Mouse (Mus musculus) CH12.LX (cell line): ENCODE data around the gene Acvr1. TPM values are rescaled to one million over a fixed set of nuclear protein-coding genes. Genes with fewer than 3 reads are reported as not detected.
A peak's percentile ranks its signal among the peaks of the same experiment; 100 is the strongest.

Experiments
- DNase-seq: peaks from one replicate; pipeline ENCODE4 v3.0.0-alpha.2; 2013; ENCODE audit errors: extremely low read depth
- H3K27ac ChIP-seq: 2 replicates; pipeline ENCODE4 v1.5.1; 2012; ENCODE audit warnings: low read depth, mild to moderate bottlenecking, control low read depth, moderate library complexity; ENCODE audit not compliant: insufficient read depth
- H3K27me3 ChIP-seq: replicated peaks from 2 replicates; pipeline ENCODE3; 2012; ENCODE audit warnings: inconsistent platforms
- H3K36me3 ChIP-seq, 2 experiments: replicated peaks in 1 of 2; 2 replicates each; pipeline versions ENCODE3 to v1.6.1; 2012; ENCODE audit warnings: inconsistent platforms in 1 of 2, low read length in 1 of 2, mild to moderate bottlenecking in 1 of 2, mixed read lengths in 1 of 2, moderate library complexity in 1 of 2; ENCODE audit not compliant: control insufficient read depth in 1 of 2, insufficient read depth in 1 of 2
- H3K4me1 ChIP-seq, 2 experiments: 2 replicates each; pipeline ENCODE4 v1.6.1; 2012; ENCODE audit warnings: inconsistent platforms in 1 of 2, moderate library complexity in 1 of 2; ENCODE audit not compliant: insufficient read depth in 2 of 2, control insufficient read depth in 1 of 2
- H3K4me2 ChIP-seq: 2 replicates; pipeline ENCODE4 v1.6.1; 2012; ENCODE audit warnings: low read depth, mild to moderate bottlenecking, control low read depth; ENCODE audit not compliant: poor library complexity, insufficient read depth, severe bottlenecking
- H3K4me3 ChIP-seq, 3 experiments: fragments of 150-350 bp in 1 of 3; sonication (generic) in 1 of 3; replicated peaks in 1 of 3; 2 replicates each; pipeline versions ENCODE3 to v1.5.1; 2011 to 2012; ENCODE audit warnings: low read depth in 2 of 3, low read length in 2 of 3, mild to moderate bottlenecking in 2 of 3, moderate library complexity in 2 of 3, control low read depth in 1 of 3, improper control_type of control experiment in 1 of 3, inconsistent platforms in 1 of 3, mixed read lengths in 1 of 3; ENCODE audit not compliant: poor library complexity in 1 of 3
- H3K79me2 ChIP-seq: replicated peaks from 2 replicates; pipeline ENCODE4 v1.6.1; 2012; ENCODE audit warnings: mild to moderate bottlenecking, moderate library complexity; ENCODE audit not compliant: control insufficient read depth, poor library complexity, insufficient read depth, severe bottlenecking; ENCODE audit errors: extremely low read depth
- H3K9ac ChIP-seq: 2 replicates; pipeline ENCODE4 v1.6.1; 2012; ENCODE audit warnings: low read depth, mild to moderate bottlenecking, control low read depth, moderate library complexity; ENCODE audit not compliant: insufficient read depth
- H3K9me3 ChIP-seq: replicated peaks from 2 replicates; pipeline ENCODE3; 2012; ENCODE audit warnings: low read length, inconsistent platforms, mixed read lengths
- BHLHE40 ChIP-seq: IDR thresholded peaks from 2 replicates; pipeline ENCODE4 v1.6.1; 2011; ENCODE audit warnings: mild to moderate bottlenecking, low read depth, low read length, improper control_type of control experiment
- CHD1 ChIP-seq: IDR thresholded peaks from 2 replicates; pipeline ENCODE4 v1.6.1; 2012; ENCODE audit warnings: low read depth, low read length, improper control_type of control experiment, inconsistent platforms
- CTCF ChIP-seq, 2 experiments: IDR thresholded peaks in 1 of 2; conservative IDR thresholded peaks in 1 of 2; 2 replicates each; pipeline ENCODE4 v1.5.1; 2011 to 2012; ENCODE audit warnings: low read depth in 2 of 2, low read length in 2 of 2, improper control_type of control experiment in 1 of 2, inconsistent platforms in 1 of 2, mild to moderate bottlenecking in 1 of 2, moderate library complexity in 1 of 2
- EP300 ChIP-seq: IDR thresholded peaks from 2 replicates; pipeline ENCODE4 v1.6.1; 2011; ENCODE audit warnings: low read length, improper control_type of control experiment
- GABPA ChIP-seq: IDR thresholded peaks from 2 replicates; pipeline ENCODE4 v1.6.1; 2012; ENCODE audit warnings: low read depth, low read length, improper control_type of control experiment, inconsistent platforms; ENCODE audit not compliant: insufficient replicate concordance
- IRF4 ChIP-seq: IDR thresholded peaks from 2 replicates; pipeline ENCODE4 v1.6.1; 2014; ENCODE audit warnings: low read depth, mild to moderate bottlenecking, inconsistent platforms, low read length, improper control_type of control experiment
- KAT2A ChIP-seq: IDR thresholded peaks from 2 replicates; pipeline ENCODE4 v1.6.1; 2012; ENCODE audit warnings: low read length, improper control_type of control experiment, inconsistent platforms; ENCODE audit not compliant: insufficient replicate concordance
- PAX5 ChIP-seq: IDR thresholded peaks from 2 replicates; pipeline ENCODE4 v1.6.1; 2012; ENCODE audit warnings: low read length, inconsistent platforms, mixed read lengths
- RAD21 ChIP-seq: IDR thresholded peaks from 2 replicates; pipeline ENCODE4 v1.6.1; 2011; ENCODE audit warnings: low read depth, mild to moderate bottlenecking, low read length, improper control_type of control experiment, moderate library complexity
- RCOR1 ChIP-seq: conservative IDR thresholded peaks from 2 replicates; pipeline ENCODE4 v1.6.1; 2012; ENCODE audit warnings: low read depth, mild to moderate bottlenecking, inconsistent platforms, low read length, improper control_type of control experiment
- SMC3 ChIP-seq: IDR thresholded peaks from 2 replicates; pipeline ENCODE4 v1.6.1; 2011; ENCODE audit warnings: low read depth, low read length, improper control_type of control experiment
- TCF12 ChIP-seq: IDR thresholded peaks from 2 replicates; pipeline ENCODE4 v1.6.1; 2014; ENCODE audit warnings: low read depth, mild to moderate bottlenecking, inconsistent platforms, low read length, improper control_type of control experiment
- UBTF ChIP-seq: IDR thresholded peaks from 2 replicates; pipeline ENCODE4 v1.6.1; 2012; ENCODE audit warnings: low read depth, mild to moderate bottlenecking, inconsistent platforms, low read length, improper control_type of control experiment, moderate library complexity
- ZMIZ1 ChIP-seq: IDR thresholded peaks from 2 replicates; pipeline ENCODE4 v1.6.1; 2012; ENCODE audit warnings: low read depth, mild to moderate bottlenecking, inconsistent platforms, low read length, improper control_type of control experiment
- ZNF384 ChIP-seq: IDR thresholded peaks from 2 replicates; pipeline ENCODE4 v1.6.1; 2012; ENCODE audit warnings: low read depth, low read length, improper control_type of control experiment, inconsistent platforms
- dilution Hi-C: fragments of 300-500 bp; cut with MboI; formaldehyde crosslinking; loops from 2 replicates; pipeline ENCODE4 v1.14.3; 2020; ENCODE audit warnings: low sequenced_read_pairs; ENCODE audit not compliant: extremely low pct_unique_long_range_greater_than_20kb, extremely low pct_ligation_motif_present
- in situ Hi-C: fragments of 300-500 bp; cut with MboI; formaldehyde crosslinking; loops from 3 replicates; pipeline ENCODE4 v1.14.3; 2019; ENCODE audit warnings: low sequenced_read_pairs, low pct_ligation_motif_present, low pct_unique_long_range_greater_than_20kb, mixed read lengths
- polyA plus RNA-seq: library from polyadenylated mRNA; unstranded; fragments of >175 nt; gene quantifications from 2 replicates; pipeline ENCODE4 v1.2.1, GENCODE M21; 2012; ENCODE audit warnings: low read depth; ENCODE audit not compliant: insufficient read length
- total RNA-seq, 2 experiments: library from RNA; depleted of rRNA; stranded (reverse); fragments of 300-350 nt in 1 of 2; fragments of >200 nt in 1 of 2; gene quantifications; 2 replicates each; pipeline ENCODE4 v1.2.3; 2012 to 2014

The Acvr1 gene
- total and polyA plus RNA-seq, 3 experiments = not detected

DNA sequence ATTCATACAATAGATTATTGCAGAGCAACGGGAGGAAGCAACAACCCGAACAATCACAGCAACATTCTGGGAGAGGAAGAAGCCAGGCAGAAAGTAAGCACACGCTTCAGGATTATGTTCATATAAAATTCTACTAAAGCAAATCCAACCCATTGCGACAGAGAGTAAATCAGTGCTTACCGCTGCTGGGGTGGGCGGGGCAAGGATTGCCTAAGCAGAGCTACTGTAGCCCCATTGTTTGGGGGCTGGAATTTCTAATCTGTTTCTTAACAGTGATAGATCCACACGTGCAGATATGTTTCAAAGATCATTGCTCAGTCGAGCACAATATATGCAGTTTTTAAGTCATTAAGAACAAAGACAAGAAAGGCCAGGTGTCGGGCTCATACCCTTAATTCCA, 149.3 kb downstream of the Acvr1 start:
- no peaks in the 10 kb centered on the region for H3K36me3 ChIP-seq
- H3K4me2 ChIP-seq = no peak overlapping the region
- H3K27ac ChIP-seq = no peak overlapping the region
- in situ Hi-C loops (no loop called here), dilution Hi-C loops (no loop called here)
- no peaks in the 10 kb centered on the region for H3K9me3 ChIP-seq
- H3K79me2 ChIP-seq = no peaks in the 10 kb centered on the region
- no peak overlapping the region for H3K4me3 ChIP-seq
- TF ChIP-seq IRF4 = no peak
- no peak for TF ChIP-seq BHLHE40
- no peak for TF ChIP-seq RAD21
- TF ChIP-seq ZMIZ1 = no peak
- no peak for TF ChIP-seq CTCF (conservative IDR thresholded peaks at IDR 0.05 in 1 of 2, IDR thresholded peaks at IDR 0.05 in 1 of 2; ENCODE audit: low read depth in 2 of 2, low read length in 2 of 2)
- TF ChIP-seq GABPA = no peak
- TF ChIP-seq TCF12 = no peak
- TF ChIP-seq ZNF384 = no peak
- no peak for TF ChIP-seq KAT2A
- no peak for TF ChIP-seq PAX5
- TF ChIP-seq UBTF = no peak
- no peak for TF ChIP-seq CHD1
- TF ChIP-seq RCOR1 = no peak
- H3K4me1 ChIP-seq = peaks cover 0 to 8% of the 10 kb centered on the region in 2 experiments; a peak in 3 of 4 replicates
- no peak overlapping the region for H3K9ac ChIP-seq
- DNase-seq = no peak
- no peaks in the 10 kb centered on the region for H3K27me3 ChIP-seq

DNA sequence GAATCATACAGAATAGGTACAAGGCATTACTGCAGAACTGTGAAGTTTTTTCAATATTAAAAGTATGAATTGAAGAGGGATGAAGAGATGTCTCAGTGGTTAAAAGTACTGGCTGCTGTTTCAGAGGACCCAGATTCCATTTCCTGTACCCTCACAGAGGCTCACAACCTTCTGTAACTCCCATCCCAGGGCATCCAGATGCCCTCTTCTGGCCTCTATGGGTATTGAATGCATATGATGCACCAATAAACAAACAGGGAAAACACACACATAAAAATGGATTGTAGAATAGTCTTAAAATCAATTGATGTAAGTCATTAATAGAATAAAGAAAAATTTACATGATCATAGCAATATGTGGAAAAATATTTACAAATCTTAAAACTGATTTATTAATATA, 151.9 kb downstream of the Acvr1 start:
- no peak overlapping the region for H3K4me2 ChIP-seq
- peaks cover 0 to 6% of the 10 kb centered on the region in 2 experiments; a peak in 3 of 4 replicates for H3K4me1 ChIP-seq
- no peak overlapping the region for H3K4me3 ChIP-seq
- no peak overlapping the region for H3K9ac ChIP-seq
- no peaks in the 10 kb centered on the region for H3K79me2 ChIP-seq
- peak; percentile 21 for DNase-seq
- no peaks in the 10 kb centered on the region for H3K9me3 ChIP-seq
- dilution Hi-C loops = no loop called here
- in situ Hi-C loops = no loop called here
- peak; percentile 68 for TF ChIP-seq SMC3
- TF ChIP-seq RAD21 = peak; percentile 51
- TF ChIP-seq CTCF (conservative IDR thresholded peaks at IDR 0.05 in 1 of 2, IDR thresholded peaks at IDR 0.05 in 1 of 2; ENCODE audit: low read depth in 2 of 2, low read length in 2 of 2) = peak; percentile 18 to 61; a peak in 3 of 4 replicates
- TF ChIP-seq EP300 = no peak
- no peak for TF ChIP-seq TCF12
- no peaks in the 10 kb centered on the region for H3K36me3 ChIP-seq
- no peaks in the 10 kb centered on the region for H3K27me3 ChIP-seq
- no peak overlapping the region for H3K27ac ChIP-seq
